ENCODE assay signal across 10 mouse cellular contexts in genomic region chr13:5779410-5779809, GRCm38 (mm10).
A peak's percentile ranks its signal among the peaks of the same experiment; 100 is the strongest.
DNase-seq lines count a peak whose midpoint lies in the region; ATAC-seq and TF ChIP-seq lines count a peak whose summit lies in the region.
"Had no signal": no experiment of that assay in that cellular context is flagged by ENCODE, and none has a peak within 500 bp of the region (broad histone marks: within the 10 kb centered on the region; RNA-seq: fewer than 3 reads in every experiment).

No protein-coding gene starts in this region.

- peak overlapping the region; percentile 61; the same call in 1 of the 2 replicates for H3K27ac ChIP-seq in gastrocnemius, adult 2 months
- H3K27ac ChIP-seq in forebrain, embryonic 15.5 days (replicated peaks) = no peak overlapping the region
- H3K27ac ChIP-seq: stomach, postnatal 0 days had no signal

- no peak for DNase-seq in gastrocnemius, adult 2 months
- no peak for DNase-seq in gastrocnemius, postnatal 4 days (ENCODE audit: low spot score in 2 of 2)
- peak; percentile 11 for DNase-seq in retina, postnatal 1 day
- DNase-seq in retina, embryonic 14.5 days (ENCODE audit: low spot score) = no peak
- no peak for DNase-seq in adrenal gland, postnatal 14 days
- DNase-seq in adrenal gland, adult (ENCODE audit: inconsistent age in 2 of 2, low spot score in 1 of 2) = no peak
- DNase-seq: kidney, adult 11 months had no signal

- H3K4me2 ChIP-seq in forebrain, embryonic 15.5 days (replicated peaks) = no peak overlapping the region

- H3K27me3 ChIP-seq in forebrain, embryonic 15.5 days = no peaks in the 10 kb centered on the region

- H3K36me3 ChIP-seq in forebrain, embryonic 15.5 days = no peaks in the 10 kb centered on the region

- peak; percentile 72 for ATAC-seq in forebrain, embryonic 15.5 days (replicated peaks)
- ATAC-seq in neutrophil, adult 5-6 weeks (ENCODE audit: extremely low read depth, insufficient number of reproducible peaks, low FRiP score, poor library complexity, severe bottlenecking) = peak; percentile 94

- WGBS in forebrain, embryonic 15.5 days = 30% methylated on average over 4 of the region's 4 CpGs

- H3K4me3 ChIP-seq in gastrocnemius, adult 2 months = peak overlapping the region; percentile 33; the same call in 1 of the 2 replicates
- no peak overlapping the region for H3K4me3 ChIP-seq in forebrain, embryonic 15.5 days

- H3K9me3 ChIP-seq in forebrain, embryonic 15.5 days = no peaks in the 10 kb centered on the region

- no peak overlapping the region for H3K9ac ChIP-seq in forebrain, embryonic 15.5 days (replicated peaks)

- intact Hi-C loops in gastrocnemius, adult 2 months (cut with DNase I) = no loop called here

- no peak for TF ChIP-seq CTCF in gastrocnemius, adult 2 months (IDR thresholded peaks at IDR 0.05)

- no peaks in the 10 kb centered on the region for H3K4me1 ChIP-seq in forebrain, embryonic 15.5 days
